In the genomic region with DNA sequence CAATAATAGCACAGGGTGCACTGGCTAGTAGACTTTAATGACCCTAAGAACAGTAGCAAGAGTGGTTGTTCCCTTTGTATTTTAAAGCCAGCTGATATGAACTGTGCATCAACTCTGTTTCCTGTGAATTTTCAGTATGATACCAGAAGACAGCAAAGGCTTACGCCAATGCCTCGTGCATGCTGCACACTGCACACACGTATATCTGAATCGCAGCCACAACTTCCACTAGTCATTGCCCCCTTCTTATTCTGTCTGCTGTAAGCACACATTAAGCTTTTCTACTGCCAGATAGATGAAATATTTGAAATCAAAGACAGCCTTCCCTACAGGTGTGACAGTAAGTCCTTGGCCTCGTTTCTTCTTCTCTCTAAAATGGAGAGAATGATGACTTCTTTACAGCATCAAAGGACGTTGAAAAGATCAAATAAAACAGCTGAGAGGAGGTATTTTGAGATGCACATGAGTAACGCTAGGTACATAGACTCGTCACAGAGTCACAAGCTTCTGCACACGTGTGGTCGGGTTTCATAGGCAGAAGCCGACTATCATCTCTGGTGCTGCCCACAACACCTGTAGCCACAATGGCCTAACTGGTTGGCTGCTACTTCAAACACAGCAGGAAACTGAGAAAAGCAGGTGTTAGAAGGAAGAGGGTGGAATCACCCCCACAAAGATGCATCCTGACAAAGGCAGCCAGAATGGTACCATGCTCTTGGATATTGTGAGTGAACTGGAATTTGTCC, we compare ENCODE assay signal across 25 mouse cellular contexts. TPM values are rescaled to one million over a fixed set of nuclear protein-coding genes. Genes with fewer than 3 reads are reported as not detected.
DNase-seq lines count a peak whose midpoint lies in the region; ATAC-seq and TF ChIP-seq lines count a peak whose summit lies in the region.
"Had no signal": no experiment of that assay in that cellular context is flagged by ENCODE, and none has a peak within 500 bp of the region (broad histone marks: within the 10 kb centered on the region; RNA-seq: fewer than 3 reads in every experiment).

No protein-coding gene starts in this region.

- H3K27ac ChIP-seq in intestine, embryonic 14.5 days (ENCODE audit: low read depth), result no peak overlapping the region
- H3K27ac ChIP-seq in intestine, postnatal 0 days (ENCODE audit: low read depth, low read length), result no peak overlapping the region
- H3K27ac ChIP-seq in forebrain, embryonic 12.5 days, result no peak overlapping the region
- H3K27ac ChIP-seq: embryonic facial prominence, embryonic 15.5 days; forebrain, embryonic 10.5 days; gastrocnemius, adult 2 months; heart, adult 2 months; hindbrain, embryonic 13.5 days had no signal

- ATAC-seq in intestine, embryonic 14.5 days (replicated peaks; ENCODE audit: low FRiP score, low TSS enrichment, low read depth), result no peak
- no peak for ATAC-seq in intestine, postnatal 0 days
- no peak for ATAC-seq in forebrain, embryonic 12.5 days (ENCODE audit: low FRiP score)
- ATAC-seq: intestine, embryonic 16.5 days; lung, postnatal 0 days had no signal

- TF ChIP-seq CTCF in intestine, postnatal 0 days (IDR thresholded peaks at IDR 0.05; ENCODE audit: low read depth), result no peak

- H3K27me3 ChIP-seq in intestine, embryonic 14.5 days (replicated peaks; ENCODE audit: control insufficient read depth, insufficient read depth, low read length), result no peaks in the 10 kb centered on the region
- H3K27me3 ChIP-seq in intestine, postnatal 0 days (replicated peaks; ENCODE audit: control insufficient read depth, insufficient read depth, low read length), result no peaks in the 10 kb centered on the region
- H3K27me3 ChIP-seq in forebrain, embryonic 12.5 days, result no peaks in the 10 kb centered on the region
- H3K27me3 ChIP-seq: embryonic facial prominence, embryonic 15.5 days; hindbrain, embryonic 13.5 days had no signal

- H3K4me1 ChIP-seq in intestine, embryonic 14.5 days (replicated peaks; ENCODE audit: control insufficient read depth, insufficient read depth, low read length), result no peaks in the 10 kb centered on the region
- no peaks in the 10 kb centered on the region for H3K4me1 ChIP-seq in intestine, postnatal 0 days (replicated peaks; ENCODE audit: control insufficient read depth, insufficient read depth, low read length)
- H3K4me1 ChIP-seq in forebrain, embryonic 12.5 days, result no peaks in the 10 kb centered on the region
- H3K4me1 ChIP-seq: embryonic facial prominence, embryonic 15.5 days had no signal

- peak; percentile 10 for DNase-seq in intestine, embryonic 14.5 days (ENCODE audit: low spot score)
- DNase-seq in T-cell, adult 2 months (ENCODE audit: low spot score), result peak; percentile 75
- DNase-seq in thymus, postnatal 0 days (ENCODE audit: low spot score), result peak; percentile 95
- DNase-seq in right cerebral cortex, postnatal 10 days (ENCODE audit: low spot score in 2 of 2), result no peak
- no peak for DNase-seq in spleen, adult 18-20 months
- DNase-seq: adrenal gland, postnatal 36 days; cerebellum, adult 11-12 months; cerebellum, postnatal 14 days; gastrocnemius, adult 2 months; heart, adult 2 months; heart, postnatal 10 days; kidney, postnatal 10 days; layer of hippocampus, postnatal 36 days; liver had no signal

- H3K4me3 ChIP-seq in intestine, embryonic 14.5 days (ENCODE audit: low read depth, low read length), result no peak overlapping the region
- no peak overlapping the region for H3K4me3 ChIP-seq in intestine, postnatal 0 days (ENCODE audit: low read depth, low read length)
- H3K4me3 ChIP-seq in forebrain, embryonic 12.5 days (replicated peaks), result no peak overlapping the region
- H3K4me3 ChIP-seq: embryonic facial prominence, embryonic 15.5 days; forebrain, embryonic 10.5 days; gastrocnemius, adult 2 months; heart, adult 2 months; hindbrain, embryonic 13.5 days had no signal

- no peaks in the 10 kb centered on the region for H3K9me3 ChIP-seq in intestine, embryonic 14.5 days (ENCODE audit: control insufficient read depth, low read length)
- H3K9me3 ChIP-seq in intestine, postnatal 0 days (ENCODE audit: control insufficient read depth), result no peaks in the 10 kb centered on the region
- H3K9me3 ChIP-seq in forebrain, embryonic 12.5 days, result no peaks in the 10 kb centered on the region
- H3K9me3 ChIP-seq: embryonic facial prominence, embryonic 15.5 days; forebrain, embryonic 10.5 days; hindbrain, embryonic 13.5 days had no signal

- no peaks in the 10 kb centered on the region for H3K36me3 ChIP-seq in intestine, embryonic 14.5 days (ENCODE audit: control insufficient read depth, insufficient read depth, low read length)
- H3K36me3 ChIP-seq in intestine, postnatal 0 days (ENCODE audit: control insufficient read depth, insufficient read depth), result no peaks in the 10 kb centered on the region
- H3K36me3 ChIP-seq in forebrain, embryonic 12.5 days (replicated peaks), result no peaks in the 10 kb centered on the region
- H3K36me3 ChIP-seq: embryonic facial prominence, embryonic 15.5 days; forebrain, embryonic 10.5 days; hindbrain, embryonic 13.5 days had no signal

- H3K4me2 ChIP-seq in intestine, embryonic 14.5 days (ENCODE audit: low read length), result no peak overlapping the region
- H3K4me2 ChIP-seq in intestine, postnatal 0 days (replicated peaks; ENCODE audit: low read depth), result no peak overlapping the region
- H3K4me2 ChIP-seq in forebrain, embryonic 12.5 days, result no peak overlapping the region
- H3K4me2 ChIP-seq: embryonic facial prominence, embryonic 15.5 days; hindbrain, embryonic 13.5 days had no signal

- H3K9ac ChIP-seq in intestine, embryonic 14.5 days (ENCODE audit: low read length), result no peak overlapping the region
- H3K9ac ChIP-seq in intestine, postnatal 0 days (ENCODE audit: low read depth, low read length), result no peak overlapping the region
- H3K9ac ChIP-seq in forebrain, embryonic 12.5 days, result no peak overlapping the region
- H3K9ac ChIP-seq: embryonic facial prominence, embryonic 15.5 days; hindbrain, embryonic 13.5 days had no signal

- 83% methylated on average over 11 of the region's 11 CpGs for WGBS in intestine, embryonic 14.5 days
- WGBS in intestine, postnatal 0 days, result 78% methylated on average over 11 of the region's 11 CpGs
- WGBS in forebrain, embryonic 12.5 days, result 87% methylated on average over 11 of the region's 11 CpGs

RNA-seq across cellular contexts. Expression of a gene that starts 12.4 kb away (rescaled TPM):
- polyA plus RNA-seq in intestine, embryonic 14.5 days (2014; fragmentation: Nextera tagmentation; extraction: Ambion mirVana), result 0.47 and 0.67 TPM in 2 replicates
- polyA plus RNA-seq in intestine, postnatal 0 days (2015; fragmentation: Nextera tagmentation; extraction: Ambion mirVana), result 0.47 and 0.89 TPM in 2 replicates
- 52.0 and 62.1 TPM in 2 replicates for polyA plus RNA-seq in thymus, postnatal 0 days (2015; fragmentation: Nextera tagmentation; extraction: Ambion mirVana)
- polyA plus RNA-seq in forebrain, embryonic 12.5 days (2016; fragmentation: Nextera tagmentation; extraction: Ambion mirVana), result 0.54 and 0.86 TPM in 2 replicates
- polyA plus RNA-seq: C2C12 had no signal

RNA-seq across cellular contexts. Expression of a gene that starts 35.9 kb away (rescaled TPM):
- polyA plus RNA-seq in intestine, embryonic 14.5 days (2014; fragmentation: Nextera tagmentation; extraction: Ambion mirVana), result not detected in 2 replicates
- 14.0 and 18.0 TPM in 2 replicates for polyA plus RNA-seq in intestine, postnatal 0 days (2015; fragmentation: Nextera tagmentation; extraction: Ambion mirVana)
- polyA plus RNA-seq in thymus, postnatal 0 days (2015; fragmentation: Nextera tagmentation; extraction: Ambion mirVana), result 13.6 and 17.9 TPM in 2 replicates
- polyA plus RNA-seq in forebrain, embryonic 12.5 days (2016; fragmentation: Nextera tagmentation; extraction: Ambion mirVana), result not detected in 2 replicates
- polyA plus RNA-seq: C2C12; embryonic facial prominence, embryonic 15.5 days; forebrain, embryonic 10.5 days; heart, adult 2 months; hindbrain, embryonic 13.5 days; liver, embryonic 16.5 days; lung, postnatal 0 days; stomach, embryonic 16.5 days; urinary bladder, adult 2 months had no signal

Comparison
In these comparisons a context has a peak if more than half of its experiments do, and no peak if none do; other contexts are left out.
1. RNA of a gene that starts 35.9 kb away (polyA plus RNA-seq): 14.0 to 18.0 TPM in intestine, postnatal 0 days and 13.6 to 17.9 TPM in thymus, postnatal 0 days; not detected in forebrain, embryonic 12.5 days and not detected in intestine, embryonic 14.5 days; every median in the first group is over 10 times any median in the second.
2. DNase-seq: peak in intestine, embryonic 14.5 days (single experiment), T-cell, adult 2 months (single experiment) and thymus, postnatal 0 days (single experiment); none in right cerebral cortex, postnatal 10 days (0 of 2) and spleen, adult 18-20 months (0 of 2).
3. RNA of a gene that starts 12.4 kb away (polyA plus RNA-seq): 52.0 to 62.1 TPM in thymus, postnatal 0 days; 0.54 to 0.86 TPM in forebrain, embryonic 12.5 days, 0.47 to 0.67 TPM in intestine, embryonic 14.5 days and 0.47 to 0.89 TPM in intestine, postnatal 0 days; every median in the first group is over 10 times any median in the second.